Mouse (Mus musculus) heart, postnatal 4 days (tissue): ENCODE results near the gene Scn2b. TPM values are rescaled to one million over a fixed set of nuclear protein-coding genes. Genes with fewer than 3 reads are reported as not detected.

Experiments used
- DNase-seq: peaks from one replicate; pipeline ENCODE4 v3.0.0; 2021
- total RNA-seq, 2 experiments: library from RNA; stranded (reverse); gene quantifications; 2 replicates each; pipeline ENCODE4 v1.2.3; 2021

The Scn2b gene
- total RNA-seq = under 1 TPM; 0.56 to 0.64 TPM

DNA sequence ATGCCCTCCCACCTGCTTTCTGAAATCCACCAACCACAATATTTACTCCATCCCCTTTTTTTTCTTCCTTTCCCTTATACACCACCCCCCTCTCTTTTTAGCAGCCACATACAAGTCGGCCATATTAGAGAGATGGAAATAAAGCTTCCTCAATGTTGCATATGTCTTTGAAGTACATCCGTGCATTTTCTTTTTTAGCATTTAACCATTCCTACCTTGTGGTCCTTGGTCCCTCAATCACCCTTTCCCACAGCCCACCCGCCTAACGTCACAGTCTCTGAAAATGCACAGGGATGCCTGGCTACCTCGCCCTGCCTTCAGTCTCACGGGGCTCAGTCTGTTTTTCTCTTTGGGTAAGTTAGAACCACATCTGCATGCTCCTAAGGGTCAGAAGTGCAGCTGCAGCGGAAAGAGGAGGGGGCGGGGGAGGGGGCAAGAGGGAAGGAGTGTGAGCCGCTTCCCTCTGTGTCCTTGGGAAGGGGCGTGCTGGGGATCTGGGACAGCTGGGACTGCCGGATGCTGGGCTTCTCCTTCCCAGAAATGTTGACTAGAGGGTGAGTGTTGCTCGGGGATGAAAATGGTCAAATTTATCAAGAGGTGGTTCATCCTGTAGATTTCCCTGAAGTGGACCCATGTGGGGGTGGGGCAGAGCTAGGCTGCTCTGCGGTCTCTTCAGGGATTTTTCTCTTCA is at the start of gene Scn2b:
TSS of gene Scn2b (plus strand) at position 42 of the 691 bp plus-strand sequence.
- no peak for DNase-seq

DNA sequence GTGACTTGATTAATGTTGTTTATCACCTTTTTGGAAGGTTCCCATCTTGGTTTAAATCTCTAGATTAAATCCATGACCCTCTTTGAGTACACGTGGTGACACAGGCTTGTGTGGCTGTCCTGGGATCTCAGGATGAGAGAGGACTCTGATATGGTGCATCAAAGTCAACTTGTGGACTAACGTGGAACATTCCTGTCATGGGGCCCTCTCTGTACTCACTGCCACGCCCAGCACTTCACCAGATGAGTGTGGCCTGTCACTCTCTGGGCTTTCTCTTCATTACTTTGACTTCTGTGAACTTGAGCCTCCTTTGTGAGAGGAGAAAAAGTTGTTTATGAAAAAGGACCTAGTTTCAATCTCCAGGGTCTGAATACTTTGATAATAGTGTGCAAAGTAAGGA is 45.8 kb upstream of the Scn2b start:
- DNase-seq = no peak

DNA sequence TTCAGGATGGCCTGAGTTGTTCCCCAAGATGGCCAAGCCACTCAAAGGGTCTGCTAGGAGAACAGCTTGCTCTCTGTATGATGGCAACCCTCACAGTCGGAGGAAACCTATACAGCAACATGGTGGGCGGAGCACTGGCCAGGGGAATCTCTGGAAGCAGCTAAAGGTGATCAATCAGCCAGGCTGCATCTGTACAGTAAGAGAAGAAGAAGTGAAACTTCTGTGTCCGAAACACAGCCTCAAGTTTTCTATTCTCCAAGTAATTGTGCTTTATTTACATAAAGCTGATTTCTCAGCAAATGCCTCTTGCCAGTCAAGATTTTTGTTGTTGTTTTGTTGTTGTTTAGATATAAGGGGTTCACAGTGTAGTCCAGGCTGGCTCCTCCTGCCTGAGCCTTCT is 39.7 kb upstream of the Scn2b start:
- DNase-seq = no peak

DNA sequence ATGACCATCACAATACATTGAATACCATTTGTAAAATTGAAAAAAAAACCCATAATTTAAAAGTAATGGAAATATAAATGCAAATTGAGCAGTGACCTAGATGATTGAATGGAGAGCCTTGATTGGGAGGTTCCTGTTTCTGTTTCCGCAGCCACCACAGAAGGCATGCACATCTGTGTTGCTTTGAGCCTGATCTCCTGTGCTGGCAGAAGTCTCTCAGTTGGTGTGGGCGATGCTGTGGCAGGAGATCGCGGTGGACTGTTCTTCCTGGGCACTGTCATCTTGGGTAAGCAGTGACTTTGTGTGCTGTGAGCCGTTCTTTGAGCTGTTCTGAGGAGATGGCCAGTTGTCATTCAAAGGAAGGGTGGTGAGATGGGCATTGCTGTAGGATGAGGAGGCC is 38.6 kb upstream of the Scn2b start, which contains the start of gene Jaml:
TSS of gene Jaml (plus strand) at position 173 of the 400 bp plus-strand sequence.
- DNase-seq = no peak

DNA sequence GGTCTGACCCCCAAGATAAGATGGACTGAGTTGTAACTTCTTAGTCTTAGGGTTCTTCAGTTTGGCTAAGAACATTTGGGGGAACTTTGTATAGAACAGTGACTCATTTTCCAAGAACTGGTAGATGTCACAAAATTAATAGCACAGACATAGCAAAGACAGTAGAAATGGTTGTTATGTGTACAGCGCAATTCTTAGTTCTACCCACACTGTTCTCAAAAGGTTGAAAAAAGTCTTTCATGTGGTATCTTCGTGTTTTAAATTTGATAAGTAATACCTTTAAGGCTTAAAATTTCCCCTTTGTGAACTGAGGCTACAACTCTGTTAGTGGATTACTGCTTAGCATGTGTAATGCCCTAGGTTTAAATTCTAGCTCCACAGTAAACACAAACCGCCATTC is 34.5 kb upstream of the Scn2b start:
- DNase-seq = no peak

DNA sequence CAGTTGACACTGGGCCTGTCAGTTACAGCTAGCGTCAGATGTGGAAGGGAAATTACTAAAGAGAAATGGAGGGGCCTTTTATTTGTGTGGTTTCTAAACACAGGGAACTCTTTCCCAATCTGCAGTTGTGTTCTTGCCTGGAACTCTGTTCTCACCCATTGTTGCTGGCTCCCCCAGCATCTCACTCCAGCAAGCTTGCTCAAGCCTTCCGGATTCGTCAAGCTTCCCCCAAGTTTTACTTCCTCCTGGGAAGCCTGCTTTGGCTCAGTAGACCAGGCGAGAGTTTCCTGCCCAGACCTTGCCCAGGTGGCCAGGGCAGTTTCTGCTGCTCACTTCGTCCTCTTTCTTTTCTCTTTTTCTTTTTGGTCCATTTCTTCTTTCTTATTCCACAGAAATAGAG is 33.0 kb upstream of the Scn2b start:
- DNase-seq = no peak

DNA sequence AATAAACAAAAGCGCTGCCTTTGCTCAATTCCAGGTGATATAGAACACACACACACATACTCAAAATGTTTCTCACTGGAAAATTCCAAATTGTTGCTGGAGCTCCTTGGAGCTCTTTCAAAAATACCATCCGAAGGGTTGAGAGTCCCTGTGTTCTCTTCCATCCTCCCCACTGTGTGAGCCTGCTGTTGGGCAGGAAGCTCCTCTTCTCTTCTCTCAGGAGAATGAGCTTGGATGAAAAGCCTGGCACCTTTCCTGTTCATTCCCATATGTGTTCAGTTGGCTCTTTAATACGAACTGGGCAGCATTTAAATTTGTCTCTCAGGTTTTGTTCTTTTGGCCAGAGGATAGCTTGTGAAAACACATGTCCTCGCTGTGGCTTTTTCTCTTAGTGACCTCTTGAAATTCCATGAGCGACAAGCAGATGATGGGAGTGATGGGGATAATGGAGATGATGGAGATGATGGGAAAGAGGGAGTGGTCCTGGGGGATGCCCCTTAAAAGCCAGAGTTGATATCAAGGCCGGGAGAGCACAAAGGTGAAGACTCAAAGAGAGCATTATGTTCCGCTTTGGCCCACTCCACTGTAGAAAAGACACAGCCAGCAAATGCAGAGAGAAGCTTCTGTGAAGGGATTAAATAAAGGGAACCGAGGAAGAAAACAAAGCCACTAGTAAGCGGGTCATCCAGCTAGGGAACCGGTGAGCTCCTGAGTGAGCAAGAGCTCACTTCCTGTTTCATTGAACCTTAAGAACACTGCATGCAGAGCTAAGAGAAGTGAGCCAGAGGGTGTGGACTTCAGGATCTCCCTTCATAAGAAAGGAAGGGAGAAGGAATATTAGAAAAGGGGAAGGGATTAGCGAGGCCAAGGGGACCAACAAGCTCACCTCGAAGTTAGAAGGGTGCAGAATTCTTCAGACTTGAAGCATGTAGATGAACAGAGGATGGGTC is 31.6 kb upstream of the Scn2b start:
- DNase-seq = no peak

DNA sequence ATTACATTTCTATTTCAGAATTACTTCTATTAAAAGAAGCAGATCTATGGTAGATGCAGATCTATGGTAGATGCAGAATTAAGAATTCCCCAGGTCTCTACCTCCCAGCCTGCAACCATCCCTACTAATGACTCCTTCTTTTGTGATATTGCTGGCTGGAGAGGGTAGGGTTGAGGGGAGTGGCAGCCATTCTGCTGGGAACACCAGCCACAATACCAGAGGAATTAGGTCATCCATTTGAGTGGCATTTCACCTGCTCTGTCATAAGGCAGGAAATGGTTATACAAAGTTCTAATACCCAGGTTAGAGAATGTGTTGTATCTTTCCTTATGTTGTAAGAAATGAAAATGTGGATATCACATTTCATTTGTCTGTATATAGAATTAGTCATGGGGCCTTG is 29.5 kb upstream of the Scn2b start:
- no peak for DNase-seq

DNA sequence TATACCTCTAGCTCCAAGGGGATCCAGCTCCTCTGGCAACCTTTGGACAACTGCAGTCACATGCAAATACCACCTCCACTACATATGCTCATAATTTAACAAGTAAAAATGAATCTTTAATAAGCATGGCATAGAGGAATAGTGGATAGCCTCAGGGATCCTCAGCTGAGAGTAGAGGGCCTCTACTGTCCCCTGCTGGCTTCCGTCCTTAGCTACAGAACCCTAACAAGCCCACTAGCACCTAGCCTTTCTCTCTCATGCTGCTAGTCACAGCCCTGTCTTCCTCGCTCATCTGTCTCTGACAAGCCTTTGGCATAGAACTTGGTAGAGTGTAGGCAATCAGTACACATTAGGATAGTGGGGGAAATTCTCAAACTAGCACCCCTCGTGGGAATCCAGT is 26.8 kb upstream of the Scn2b start:
- no peak for DNase-seq

DNA sequence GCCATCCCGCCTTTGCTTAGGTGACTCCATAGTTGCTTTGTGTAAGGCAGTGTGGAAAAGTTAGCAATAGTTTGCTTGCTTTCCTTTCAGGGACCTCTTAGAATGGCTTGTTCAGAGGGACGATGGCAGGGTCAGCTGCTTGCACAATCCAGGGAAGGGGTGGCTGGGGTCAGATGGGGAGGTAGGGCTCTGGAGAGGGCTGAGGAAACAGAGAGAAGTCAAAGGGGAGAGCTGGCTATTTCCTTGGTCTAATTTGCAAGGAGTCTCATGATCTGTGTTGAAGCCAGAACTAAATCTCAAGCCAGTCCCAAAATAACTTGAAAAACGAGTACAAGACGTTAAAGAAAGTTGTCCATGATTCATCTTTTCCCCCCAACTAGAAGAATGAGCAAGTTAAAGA is 24.9 kb upstream of the Scn2b start:
- no peak for DNase-seq

DNA sequence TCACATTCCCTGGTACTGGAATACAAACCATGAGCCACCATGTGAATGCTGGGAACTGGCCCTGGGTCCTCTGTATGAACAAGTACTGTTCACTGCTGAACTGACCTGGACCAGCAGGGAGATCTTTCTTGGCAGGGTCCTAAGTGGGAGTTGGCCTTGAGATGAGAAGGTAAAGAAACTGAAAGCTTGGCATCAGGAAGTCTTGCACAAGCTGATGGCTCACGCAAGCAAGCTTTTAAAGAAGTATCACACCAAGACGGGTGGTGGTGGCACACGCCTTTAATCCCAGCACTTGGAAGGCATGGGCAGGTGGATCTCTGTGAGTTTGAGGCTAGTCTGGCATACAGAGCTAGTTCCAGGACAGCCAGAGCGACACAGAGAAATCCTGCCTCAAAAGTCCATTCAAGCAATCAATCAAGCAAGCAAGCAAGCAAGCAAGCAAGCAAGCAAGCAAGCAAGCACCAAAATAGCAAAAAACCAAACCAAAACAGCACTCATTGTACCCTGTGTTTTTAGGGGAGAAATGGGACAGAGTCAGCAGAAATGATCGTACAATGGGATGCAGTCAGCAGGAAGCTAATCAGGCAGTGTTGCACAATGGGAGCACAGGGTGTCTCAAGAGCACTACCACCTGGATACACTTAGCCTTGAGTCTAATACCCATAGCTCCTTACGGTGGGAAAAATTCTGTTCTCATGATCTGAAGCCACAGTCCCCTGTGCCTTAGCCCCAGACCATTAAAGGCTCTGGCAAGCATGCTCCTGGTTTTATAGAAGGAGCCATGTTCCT is 22.2 kb upstream of the Scn2b start:
- DNase-seq = no peak

DNA sequence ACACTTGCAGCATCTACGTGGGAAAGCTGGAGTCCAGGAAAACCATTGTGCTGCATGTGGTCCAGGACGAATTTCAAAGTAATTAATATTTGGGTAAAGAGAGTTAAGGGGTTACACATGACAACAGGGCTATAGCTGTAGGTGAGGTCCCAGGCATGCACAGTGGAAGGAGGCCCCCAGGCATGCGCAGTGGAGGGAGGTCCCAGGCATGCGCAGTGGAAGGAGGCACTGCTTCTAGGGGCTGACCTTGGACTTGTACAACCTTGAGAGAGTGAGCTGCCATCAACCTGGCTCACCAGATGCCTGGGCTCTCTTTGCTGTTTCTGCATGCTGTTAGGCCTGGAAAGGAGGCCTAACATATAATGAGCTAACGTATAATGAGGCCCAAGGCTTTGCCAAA is 19.7 kb upstream of the Scn2b start:
- no peak for DNase-seq

DNA sequence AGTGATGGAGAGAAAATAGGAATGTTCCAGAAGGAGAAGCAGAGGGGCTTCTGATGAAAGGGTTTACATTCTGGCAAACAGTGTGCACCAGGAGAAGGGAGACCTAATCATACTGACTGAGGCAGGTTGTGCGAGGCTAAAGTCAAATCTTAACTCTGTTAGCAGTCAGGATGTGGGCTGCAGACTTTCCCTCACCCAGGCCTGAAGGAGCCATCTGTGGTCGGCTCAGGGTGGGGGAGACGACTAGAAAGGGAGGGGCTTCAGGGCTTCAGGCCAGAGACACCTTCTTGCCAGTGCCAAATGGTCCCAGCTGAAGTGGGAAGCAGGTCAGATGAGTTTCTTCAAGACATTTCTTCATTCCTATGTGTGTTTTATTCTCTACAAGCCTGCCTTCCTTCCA is 19.2 kb upstream of the Scn2b start:
- DNase-seq = no peak

DNA sequence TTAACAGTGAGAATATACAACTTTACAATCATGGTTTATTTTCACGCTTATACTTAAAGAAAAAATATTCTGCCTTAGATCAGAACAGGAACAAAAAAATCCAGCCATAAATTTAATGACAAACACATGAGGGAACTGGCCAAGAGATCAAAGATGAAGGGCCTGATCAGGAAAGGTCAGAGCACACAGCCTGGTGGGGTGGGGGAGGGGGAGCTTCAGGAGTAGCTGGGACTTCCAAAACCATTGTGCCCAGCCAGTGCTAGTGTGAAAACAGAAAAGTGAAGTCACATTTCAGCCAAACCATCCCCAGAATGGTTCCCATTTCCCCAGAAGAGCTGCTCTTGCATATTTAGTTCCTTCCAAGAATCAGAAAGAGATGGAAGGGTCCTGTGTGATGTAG is 15.1 kb upstream of the Scn2b start:
- DNase-seq = no peak

DNA sequence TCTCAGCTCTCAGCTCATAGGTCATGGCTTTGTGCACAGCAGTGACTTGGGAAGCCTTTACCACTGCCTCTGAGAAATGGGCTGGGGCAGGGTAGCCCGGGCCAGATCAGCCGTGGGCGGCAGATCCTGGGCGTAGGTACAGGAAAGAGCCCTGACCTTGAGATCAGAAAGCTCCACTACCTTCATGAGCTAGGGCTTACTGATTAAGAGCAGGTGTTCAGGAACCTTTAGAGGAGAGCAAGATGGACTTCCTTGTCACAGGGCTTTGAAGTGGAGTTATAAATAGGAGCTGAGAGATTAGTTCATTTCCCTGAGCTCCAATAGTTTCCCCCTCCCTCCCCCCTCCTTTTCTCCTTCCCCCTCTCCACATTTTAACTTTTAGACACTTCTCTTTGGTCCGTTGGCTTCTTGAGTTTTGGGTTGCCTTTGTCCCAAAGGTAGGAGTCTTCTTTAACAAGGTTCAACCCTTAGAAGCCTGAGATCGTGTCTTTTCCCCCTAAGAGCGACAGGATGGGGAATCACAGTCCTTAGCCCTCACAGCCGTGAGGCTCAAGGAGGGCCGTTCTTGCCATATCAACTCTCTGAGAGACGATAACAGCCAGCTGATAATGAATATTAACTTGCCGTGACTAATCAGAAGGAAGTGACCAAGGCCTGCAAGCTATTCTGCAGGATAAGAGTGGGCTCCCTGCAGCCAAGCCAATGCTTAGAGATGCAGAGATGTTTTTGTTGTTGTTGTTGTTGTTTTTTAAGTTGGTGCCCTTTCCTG is 14.2 kb upstream of the Scn2b start:
- no peak for DNase-seq

DNA sequence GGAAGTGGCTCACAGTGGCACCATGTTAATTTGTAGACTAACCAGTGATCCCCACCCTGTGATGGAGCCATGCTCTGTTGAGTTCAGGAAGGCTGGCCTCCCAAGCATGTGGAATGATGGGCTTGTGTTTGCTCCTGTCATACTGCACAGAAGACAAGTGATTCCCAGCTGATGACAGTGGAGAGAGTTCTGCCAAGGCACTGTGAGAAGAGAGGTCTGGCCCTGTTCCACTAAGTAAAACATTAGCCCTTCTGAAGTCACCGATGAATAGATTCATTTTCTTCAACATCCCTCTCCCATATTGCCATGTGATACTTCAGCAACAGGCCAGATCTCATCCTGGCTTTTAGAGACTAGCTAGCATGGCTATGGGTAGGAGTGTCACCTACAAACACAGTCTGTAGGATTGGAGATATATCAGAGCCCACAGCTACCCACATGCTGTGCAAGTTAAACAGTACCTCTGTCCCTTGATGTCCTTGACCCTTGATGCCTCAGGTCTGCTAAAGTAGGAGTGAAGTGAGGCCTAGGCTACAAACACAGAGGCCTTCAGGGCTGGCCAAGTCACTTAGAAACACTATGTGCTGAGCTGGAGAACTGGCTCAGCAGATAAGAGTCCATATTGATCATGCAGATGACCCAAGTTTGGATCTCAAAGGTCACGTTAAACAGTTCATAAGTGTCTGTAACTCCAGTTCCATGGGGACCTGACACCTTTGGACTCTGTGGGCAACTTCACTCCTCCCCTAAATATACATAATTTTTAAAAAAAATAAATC is 11.8 kb upstream of the Scn2b start:
- no peak for DNase-seq

DNA sequence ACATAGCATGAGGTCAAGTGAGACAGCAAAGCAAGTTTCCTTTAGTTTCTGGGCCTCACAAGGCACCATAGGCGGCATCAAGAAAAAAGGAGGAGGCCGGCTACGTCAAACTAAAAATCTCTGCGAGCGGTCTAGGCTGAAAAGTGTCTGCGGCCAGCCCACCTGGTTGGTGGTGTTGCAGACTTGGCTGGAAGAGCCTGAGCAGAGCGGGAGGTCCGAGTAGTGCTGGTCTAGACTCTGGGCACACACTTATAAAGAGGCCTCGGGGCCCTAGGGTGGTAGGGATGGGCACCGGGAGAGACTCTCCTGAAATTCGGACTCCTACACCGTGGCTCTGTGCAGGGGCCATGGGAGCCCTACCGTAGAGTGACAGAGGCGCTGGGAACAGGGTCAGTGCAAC is 1.9 kb upstream of the Scn2b start:
- peak; percentile 36 for DNase-seq

DNA sequence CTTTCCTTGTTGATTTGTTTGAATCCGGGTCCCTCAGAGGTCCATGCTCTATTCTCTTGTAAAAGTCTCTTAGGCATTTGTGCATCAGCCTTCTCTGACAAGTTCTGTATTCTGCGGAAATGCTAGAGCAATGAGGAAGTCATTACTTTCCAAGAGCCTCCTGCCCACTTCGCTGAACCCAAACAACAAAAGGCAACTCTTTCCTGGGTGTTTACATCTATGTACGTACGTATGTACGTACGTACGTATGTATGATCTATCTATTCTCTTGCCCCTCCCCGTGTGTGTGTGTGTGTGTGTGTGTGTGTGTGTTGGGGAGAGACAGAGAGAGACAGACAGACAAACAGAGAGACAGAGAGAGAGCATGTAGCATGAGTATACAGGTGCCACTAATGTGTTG is 763 bp upstream of the Scn2b start:
- no peak for DNase-seq

DNA sequence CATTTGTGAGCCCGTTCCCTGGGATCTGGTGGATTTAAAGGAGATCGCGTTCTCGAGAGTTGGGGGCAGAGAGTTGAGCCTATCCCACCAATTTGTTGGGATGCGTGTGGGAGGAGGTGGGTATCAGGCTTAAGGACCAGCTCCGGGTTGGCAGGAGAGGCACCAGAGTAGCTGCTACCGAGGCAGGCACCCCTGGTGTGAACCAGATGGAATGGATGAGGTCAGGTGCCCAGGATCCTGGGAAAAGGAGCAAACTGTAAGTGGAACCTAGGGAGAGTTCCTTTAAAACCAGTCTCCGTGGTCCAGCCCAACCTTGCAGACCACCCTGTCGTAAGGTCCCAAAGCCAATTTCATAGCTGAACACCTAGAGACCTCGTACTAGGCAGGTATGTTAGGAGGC is 970 bp downstream of the Scn2b start:
- no peak for DNase-seq

DNA sequence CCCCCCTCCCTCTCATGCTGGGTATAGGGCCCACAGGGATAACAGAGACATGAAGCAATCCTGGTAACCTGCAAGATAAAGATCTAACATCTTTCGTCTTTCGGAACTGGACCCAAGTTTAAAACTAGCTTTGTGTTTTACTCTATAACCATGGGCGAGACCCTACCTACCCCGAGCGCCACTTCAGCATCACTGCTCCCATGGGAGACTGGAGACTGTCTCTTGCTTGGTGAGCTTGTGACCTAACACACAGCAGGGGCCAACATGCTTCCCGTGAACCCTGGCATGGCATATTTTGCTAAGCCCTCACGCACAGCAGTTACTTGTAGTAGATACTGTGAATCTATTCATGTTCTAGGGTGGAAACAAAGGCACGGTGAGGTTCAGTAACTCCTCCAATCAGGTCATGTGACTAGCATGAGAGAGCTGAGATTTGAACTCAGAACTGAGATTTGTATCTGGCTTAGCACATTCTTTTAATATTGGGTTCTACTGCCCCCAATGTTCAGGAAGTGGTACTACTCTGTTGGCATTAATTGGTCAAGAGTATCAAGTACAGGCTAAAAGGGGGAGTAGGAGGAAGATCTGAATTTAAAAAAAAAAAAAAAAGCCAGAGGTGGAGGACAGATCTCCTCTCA is 1.9 kb downstream of the Scn2b start:
- DNase-seq = no peak

DNA sequence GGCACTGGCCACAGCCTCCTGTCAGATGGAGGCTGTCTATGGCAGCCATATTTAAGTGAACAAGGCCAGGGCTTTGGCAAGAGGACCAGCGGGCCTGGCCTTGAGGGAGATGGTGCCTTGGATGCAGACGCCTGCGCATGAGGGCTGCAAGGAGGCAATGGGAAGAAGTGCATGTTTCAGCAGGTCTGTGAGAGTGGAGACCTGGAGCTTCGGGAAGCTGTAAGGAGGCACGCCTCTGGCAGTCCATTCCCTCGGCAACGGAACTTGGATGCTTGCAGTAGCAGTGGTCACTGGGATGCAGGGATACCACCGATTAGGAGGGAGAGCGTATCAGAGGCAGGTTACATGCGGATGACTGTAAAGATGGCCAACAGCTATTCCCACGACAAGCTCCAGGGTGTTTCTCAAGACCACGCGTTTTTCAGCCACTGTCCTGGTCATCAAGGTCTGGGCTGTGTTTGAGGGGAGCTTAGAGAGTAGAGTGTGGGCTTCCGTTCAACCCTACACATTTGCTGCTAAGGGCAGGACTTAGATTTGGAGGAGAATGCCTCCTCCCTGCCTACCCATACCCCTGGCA is 2.5 kb downstream of the Scn2b start:
- DNase-seq = no peak
